Mouse (Mus musculus) midbrain, embryonic 12.5 days (tissue): Measurements from ENCODE around the gene Sis. TPM values are rescaled to one million over a fixed set of nuclear protein-coding genes. Genes with fewer than 3 reads are reported as not detected.

Experiments used
- ATAC-seq: fragments of 200-750 bp; cut with Nextera tagmentation; 2 replicates; pipeline ENCODE4 v1.8.0; 2017; ENCODE audit warnings: low read depth, moderate TSS enrichment, moderate library complexity; ENCODE audit not compliant: low FRiP score
- H3K27ac ChIP-seq: fragments of 300-500 bp; sonication (generic); replicated peaks from 2 replicates; pipeline ENCODE4 v1.5.1; 2016; ENCODE audit warnings: mild to moderate bottlenecking
- H3K27me3 ChIP-seq: fragments of 300-500 bp; sonication (generic); 2 replicates; pipeline ENCODE4 v1.6.1; 2016; ENCODE audit warnings: mild to moderate bottlenecking
- H3K36me3 ChIP-seq: fragments of 300-500 bp; sonication (generic); 2 replicates; pipeline ENCODE4 v1.6.1; 2016
- H3K4me1 ChIP-seq: fragments of 300-500 bp; sonication (generic); 2 replicates; pipeline ENCODE4 v1.6.1; 2016
- H3K4me2 ChIP-seq: fragments of 300-500 bp; sonication (generic); replicated peaks from 2 replicates; pipeline ENCODE4 v1.6.1; 2016; ENCODE audit warnings: mild to moderate bottlenecking, moderate library complexity
- H3K4me3 ChIP-seq: fragments of 300-500 bp; sonication (generic); 2 replicates; pipeline ENCODE4 v1.5.1; 2016; ENCODE audit warnings: mild to moderate bottlenecking
- H3K9ac ChIP-seq: fragments of 300-500 bp; sonication (generic); replicated peaks from 2 replicates; pipeline ENCODE4 v1.6.1; 2016; ENCODE audit warnings: mild to moderate bottlenecking, moderate library complexity
- H3K9me3 ChIP-seq: fragments of 300-500 bp; sonication (generic); 2 replicates; pipeline ENCODE4 v1.6.1; 2016; ENCODE audit warnings: mild to moderate bottlenecking
- WGBS: fragments of 180-500 bp; shearing (Covaris S2); methylation state at CpG from one replicate; pipeline ENCODE4 v1.1.7; 2016; 5-methylcytosine and 5-hydroxymethylcytosine counted together
- polyA plus RNA-seq: library from polyadenylated mRNA; unstranded; fragments of >200 nt; fragmentation: Nextera tagmentation; extraction: Ambion mirVana; gene quantifications from 2 replicates; pipeline ENCODE4 v1.2.1, GENCODE M21; 2016

Gene Sis
- polyA plus RNA-seq = not detected in 2 replicates

- H3K9ac ChIP-seq = no peak within 1 kb of the TSS
- H3K27ac ChIP-seq = no peak within 1 kb of the TSS
- no peak within 1 kb of the TSS for H3K4me3 ChIP-seq
- no peak within 1 kb of the TSS for H3K4me2 ChIP-seq
- no peaks in the 10 kb centered on the region for H3K27me3 ChIP-seq
- ATAC-seq = no peak
- H3K36me3 ChIP-seq = no peaks in the 10 kb centered on the region
- no peaks in the 10 kb centered on the region for H3K4me1 ChIP-seq
- no peaks in the 10 kb centered on the region for H3K9me3 ChIP-seq
Measured at GRCm38 (mm10) chr3:72967675-72968074, at the start of gene Sis. TSS of gene Sis (minus strand) at chr3:72967863.

- WGBS = 4% methylated on average over 6 of the region's 6 CpGs
- Histone ChIP-seq H3K27ac (no peak overlapping the region), H3K36me3 (no peaks in the 10 kb centered on the region), H3K9ac (no peak overlapping the region), H3K4me3 (no peak overlapping the region), H3K4me2 (no peak overlapping the region), H3K4me1 (0 out of 2 replicates have a peak, but pooled peaks cover 2% of the 10 kb centered on the region), H3K27me3 (no peaks in the 10 kb centered on the region), H3K9me3 (no peaks in the 10 kb centered on the region)
- ATAC-seq = peak; percentile 71
Measured at GRCm38 (mm10) chr3:73006045-73006444, 38.4 kb upstream of the Sis start.

- Histone ChIP-seq H3K36me3 (no peaks in the 10 kb centered on the region), H3K4me2 (no peak overlapping the region), H3K9ac (no peak overlapping the region), H3K4me3 (no peak overlapping the region), H3K27ac (no peak overlapping the region), H3K4me1 (0 out of 2 replicates have a peak, but pooled peaks cover 2% of the 10 kb centered on the region), H3K27me3 (no peaks in the 10 kb centered on the region), H3K9me3 (no peaks in the 10 kb centered on the region)
- no peak for ATAC-seq
- 98% methylated on average over 4 of the region's 4 CpGs for WGBS
Measured at GRCm38 (mm10) chr3:73002933-73003696, 35.5 kb upstream of the Sis start.

- Histone ChIP-seq H3K27me3 (no peaks in the 10 kb centered on the region), H3K4me3 (no peak overlapping the region), H3K4me2 (no peak overlapping the region), H3K36me3 (no peaks in the 10 kb centered on the region), H3K9ac (no peak overlapping the region), H3K9me3 (no peaks in the 10 kb centered on the region), H3K4me1 (no peaks in the 10 kb centered on the region), H3K27ac (no peak overlapping the region)
- ATAC-seq = no peak
- WGBS = 75% methylated on average over 4 of the region's 4 CpGs
Measured at GRCm38 (mm10) chr3:72997517-72997916, 29.9 kb upstream of the Sis start.

- H3K4me3 ChIP-seq = no peak overlapping the region
- H3K36me3 ChIP-seq = no peaks in the 10 kb centered on the region
- H3K9me3 ChIP-seq = no peaks in the 10 kb centered on the region
- H3K27me3 ChIP-seq = no peaks in the 10 kb centered on the region
- no peak overlapping the region for H3K27ac ChIP-seq
- H3K4me2 ChIP-seq = no peak overlapping the region
- H3K4me1 ChIP-seq = no peaks in the 10 kb centered on the region
- no peak for ATAC-seq
- H3K9ac ChIP-seq = no peak overlapping the region
- WGBS = 80% methylated on average over 2 of the region's 2 CpGs
Measured at GRCm38 (mm10) chr3:72990992-72991391, 23.3 kb upstream of the Sis start.

GRCm38 (mm10) chr3:72976602-72977001 lies 8.9 kb upstream of the Sis start:
- H3K9ac ChIP-seq = no peak overlapping the region
- no peak for ATAC-seq
- H3K9me3 ChIP-seq = no peaks in the 10 kb centered on the region
- 67% methylated on average over 3 of the region's 3 CpGs for WGBS
- H3K4me3 ChIP-seq = no peak overlapping the region
- no peaks in the 10 kb centered on the region for H3K4me1 ChIP-seq
- H3K27ac ChIP-seq = no peak overlapping the region
- H3K27me3 ChIP-seq = no peaks in the 10 kb centered on the region
- H3K4me2 ChIP-seq = no peak overlapping the region
- no peaks in the 10 kb centered on the region for H3K36me3 ChIP-seq

GRCm38 (mm10) chr3:72918919-72919526 lies 48.6 kb downstream of the Sis start:
- H3K9me3 ChIP-seq = no peaks in the 10 kb centered on the region
- no peak overlapping the region for H3K4me3 ChIP-seq
- no peaks in the 10 kb centered on the region for H3K36me3 ChIP-seq
- no peaks in the 10 kb centered on the region for H3K4me1 ChIP-seq
- no peak overlapping the region for H3K9ac ChIP-seq
- no peaks in the 10 kb centered on the region for H3K27me3 ChIP-seq
- no peak for ATAC-seq
- H3K4me2 ChIP-seq = no peak overlapping the region
- H3K27ac ChIP-seq = no peak overlapping the region
- 87% methylated on average over 4 of the region's 4 CpGs for WGBS

- Histone ChIP-seq H3K4me2 (no peak overlapping the region), H3K27ac (no peak overlapping the region), H3K27me3 (no peaks in the 10 kb centered on the region), H3K9ac (no peak overlapping the region), H3K4me3 (no peak overlapping the region), H3K4me1 (no peaks in the 10 kb centered on the region), H3K9me3 (no peaks in the 10 kb centered on the region), H3K36me3 (no peaks in the 10 kb centered on the region)
- 91% methylated on average over 1 of the region's 1 CpGs for WGBS
- ATAC-seq = no peak
Measured at GRCm38 (mm10) chr3:72882501-72882900, 85.2 kb downstream of the Sis start.

- ATAC-seq = no peak
- Histone ChIP-seq H3K27ac (no peak overlapping the region), H3K9ac (no peak overlapping the region), H3K4me2 (no peak overlapping the region), H3K27me3 (no peaks in the 10 kb centered on the region), H3K4me3 (no peak overlapping the region), H3K9me3 (no peaks in the 10 kb centered on the region), H3K4me1 (no peaks in the 10 kb centered on the region), H3K36me3 (no peaks in the 10 kb centered on the region)
Measured at GRCm38 (mm10) chr3:72868141-72868540, 99.5 kb downstream of the Sis start.

- H3K4me1 ChIP-seq = no peaks in the 10 kb centered on the region
- no peak overlapping the region for H3K27ac ChIP-seq
- H3K27me3 ChIP-seq = no peaks in the 10 kb centered on the region
- H3K36me3 ChIP-seq = no peaks in the 10 kb centered on the region
- H3K9ac ChIP-seq = no peak overlapping the region
- H3K4me2 ChIP-seq = no peak overlapping the region
- no peak for ATAC-seq
- H3K4me3 ChIP-seq = no peak overlapping the region
- H3K9me3 ChIP-seq = no peaks in the 10 kb centered on the region
- WGBS = 79% methylated on average over 3 of the region's 3 CpGs
Measured at GRCm38 (mm10) chr3:72858738-72859137, 108.9 kb downstream of the Sis start.

- ATAC-seq = no peak
- 87% methylated on average over 1 of the region's 1 CpGs for WGBS
- Histone ChIP-seq H3K36me3 (no peaks in the 10 kb centered on the region), H3K4me3 (no peak overlapping the region), H3K4me1 (no peaks in the 10 kb centered on the region), H3K9me3 (no peaks in the 10 kb centered on the region), H3K4me2 (no peak overlapping the region), H3K27ac (no peak overlapping the region), H3K27me3 (no peaks in the 10 kb centered on the region), H3K9ac (no peak overlapping the region)
Measured at GRCm38 (mm10) chr3:72855405-72855804, 112.3 kb downstream of the Sis start.

GRCm38 (mm10) chr3:72840641-72841040 lies 127.0 kb downstream of the Sis start:
- Histone ChIP-seq H3K9me3 (no peaks in the 10 kb centered on the region), H3K36me3 (no peaks in the 10 kb centered on the region), H3K9ac (no peak overlapping the region), H3K4me2 (no peak overlapping the region), H3K4me1 (no peaks in the 10 kb centered on the region), H3K4me3 (no peak overlapping the region), H3K27ac (no peak overlapping the region), H3K27me3 (no peaks in the 10 kb centered on the region)
- WGBS = 90% methylated on average over 2 of the region's 2 CpGs
- ATAC-seq = no peak
